Mouse (Mus musculus): ENCODE results near the gene Fermt1.

The Fermt1 gene

GRCm38 (mm10) chr2:132922076-132922873 is 23.4 kb downstream of the Fermt1 start:
- DNase-seq (ENCODE audit: low spot score): no peak

GRCm38 (mm10) chr2:132914785-132915184 is 30.9 kb downstream of the Fermt1 start:
- no peak for DNase-seq (ENCODE audit: low spot score)

- DNase-seq (ENCODE audit: low spot score): peak; percentile 32
These were observed 38.9 kb downstream of the Fermt1 start for GRCm38 (mm10) chr2:132906763-132907162.

- no peak for DNase-seq (ENCODE audit: low spot score)
These were observed 40.7 kb downstream of the Fermt1 start for GRCm38 (mm10) chr2:132904961-132905360.

- DNase-seq (ENCODE audit: low spot score): peak; percentile 55
These were observed 42.2 kb downstream of the Fermt1 start for GRCm38 (mm10) chr2:132903498-132903897.

- DNase-seq (ENCODE audit: low spot score): no peak
These were observed 43.6 kb downstream of the Fermt1 start for GRCm38 (mm10) chr2:132902056-132902455.

GRCm38 (mm10) chr2:132901636-132902035 is 44.1 kb downstream of the Fermt1 start:
- no peak for DNase-seq (ENCODE audit: low spot score)

GRCm38 (mm10) chr2:132900596-132900995 is 45.1 kb downstream of the Fermt1 start:
- no peak for DNase-seq (ENCODE audit: low spot score)

GRCm38 (mm10) chr2:132898211-132898610 is 47.5 kb downstream of the Fermt1 start:
- no peak for DNase-seq (ENCODE audit: low spot score)

- DNase-seq (ENCODE audit: low spot score): no peak
These were observed 51.9 kb downstream of the Fermt1 start for GRCm38 (mm10) chr2:132893826-132894225.

GRCm38 (mm10) chr2:132885312-132885711 is 60.4 kb downstream of the Fermt1 start:
- DNase-seq (ENCODE audit: low spot score): no peak

- no peak for DNase-seq (ENCODE audit: low spot score)
These were observed 61.3 kb downstream of the Fermt1 start for GRCm38 (mm10) chr2:132884303-132884967.

GRCm38 (mm10) chr2:132880844-132881645 is 64.7 kb downstream of the Fermt1 start, which contains the start of gene Lrrn4:
Gene Lrrn4, minus strand, starts transcription at chr2:132880891.
- DNase-seq (ENCODE audit: low spot score): no peak

GRCm38 (mm10) chr2:132879261-132880044 is 66.3 kb downstream of the Fermt1 start:
- DNase-seq (ENCODE audit: low spot score): no peak

- no peak for DNase-seq (ENCODE audit: low spot score)
These were observed 68.7 kb downstream of the Fermt1 start for GRCm38 (mm10) chr2:132876991-132877390.

- DNase-seq (ENCODE audit: low spot score): no peak
These were observed 71.9 kb downstream of the Fermt1 start for GRCm38 (mm10) chr2:132873657-132874326.

- no peak for DNase-seq (ENCODE audit: low spot score)
These were observed 74.0 kb downstream of the Fermt1 start for GRCm38 (mm10) chr2:132871663-132872062.

GRCm38 (mm10) chr2:132870286-132870685 is 75.4 kb downstream of the Fermt1 start:
- no peak for DNase-seq (ENCODE audit: low spot score)

- DNase-seq (ENCODE audit: low spot score): no peak
These were observed 76.0 kb downstream of the Fermt1 start for GRCm38 (mm10) chr2:132869682-132870081.

- DNase-seq (ENCODE audit: low spot score): no peak
These were observed 78.2 kb downstream of the Fermt1 start for GRCm38 (mm10) chr2:132867521-132867920.

GRCm38 (mm10) chr2:132863325-132863724 is 82.4 kb downstream of the Fermt1 start:
- DNase-seq (ENCODE audit: low spot score): no peak

Data from layer of hippocampus, adult 9-10 months (tissue).